Mouse (Mus musculus): ENCODE measurements around the gene Smpd2.

Smpd2 gene

GRCm38 (mm10) chr10:41452791-41453190, 37.4 kb downstream of the Smpd2 start:
- DNase-seq (ENCODE audit: low read depth, low spot score) = no peak

DNA sequence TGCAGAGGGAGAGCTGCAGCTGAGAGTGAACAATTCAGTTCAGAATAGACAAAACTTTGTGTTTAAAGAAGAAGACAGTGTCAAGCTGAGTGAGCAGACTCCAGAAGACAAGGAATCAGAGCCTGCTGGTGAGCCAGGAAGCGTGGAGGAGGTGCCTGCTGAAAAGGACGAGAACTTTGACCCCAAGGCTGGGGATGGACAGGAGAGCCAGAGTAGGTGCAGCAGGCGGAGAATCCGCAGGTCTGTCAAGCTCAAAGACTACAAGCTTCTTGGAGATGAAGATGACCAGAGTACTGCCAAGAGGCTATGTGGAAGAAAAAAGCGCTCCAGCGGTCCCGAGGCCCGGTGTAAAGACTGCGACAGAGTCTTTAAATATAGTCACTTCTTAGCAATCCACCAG, 38.5 kb downstream of the Smpd2 start:
- DNase-seq (ENCODE audit: low read depth, low spot score) = no peak

- no peak for DNase-seq (ENCODE audit: low read depth, low spot score)
Measured at GRCm38 (mm10) chr10:41450780-41451522, 39.2 kb downstream of the Smpd2 start.

DNA sequence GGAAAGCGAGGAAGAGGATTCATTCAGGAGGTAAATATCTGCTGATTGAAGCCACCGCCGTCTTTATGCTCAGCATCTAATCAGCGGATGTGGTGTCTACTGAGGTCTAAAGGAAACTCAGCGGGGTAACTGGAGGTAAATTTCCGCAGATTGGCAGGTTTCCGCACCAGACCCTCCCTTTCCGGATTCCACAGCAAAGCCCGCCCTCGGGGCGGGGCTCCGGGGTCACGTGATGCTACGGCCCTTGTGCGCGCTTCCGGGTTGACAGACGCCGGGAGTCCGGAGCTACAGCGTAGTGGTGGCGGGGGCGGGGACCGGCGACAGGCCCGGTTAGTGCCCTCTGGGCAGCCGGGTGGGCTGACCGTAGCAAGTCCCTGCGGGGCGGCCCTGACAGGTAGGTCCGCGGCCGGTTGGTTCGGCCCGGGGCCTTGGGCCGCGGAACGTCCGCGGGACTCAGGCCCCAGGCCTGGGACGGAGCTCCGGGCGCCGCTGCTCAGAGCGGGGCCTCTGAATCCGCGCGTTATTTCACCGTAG, 40.0 kb downstream of the Smpd2 start, which contains the start of gene Zbtb24:
TSS of gene Zbtb24 (plus strand) at position 247 of the 534 bp plus-strand sequence.
- DNase-seq (ENCODE audit: low read depth, low spot score) = peak; percentile 90

DNA sequence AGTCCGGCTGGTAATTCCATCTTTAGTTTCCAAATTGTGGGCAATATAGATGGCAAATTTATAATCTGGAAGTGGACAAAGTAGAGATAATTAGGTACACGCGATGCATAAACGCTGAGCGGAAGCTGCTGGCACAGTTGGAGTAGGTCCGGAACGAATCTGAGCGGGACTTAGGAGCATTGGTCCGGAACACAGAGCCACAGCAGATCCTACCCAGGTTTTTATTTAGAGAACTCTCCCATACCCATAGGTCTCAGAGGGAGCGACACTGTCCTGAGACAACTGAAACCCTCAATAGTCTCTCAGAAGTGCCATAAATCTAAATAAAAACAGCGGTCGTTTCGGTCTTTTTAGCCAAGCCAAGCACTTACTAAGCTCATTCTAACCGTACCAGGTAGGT, 40.5 kb downstream of the Smpd2 start:
- no peak for DNase-seq (ENCODE audit: low read depth, low spot score)

GRCm38 (mm10) chr10:41448216-41448615, 42.0 kb downstream of the Smpd2 start:
- no peak for DNase-seq (ENCODE audit: low read depth, low spot score)
